8 mouse cellular contexts compared by ENCODE assay signal in the genomic region with DNA sequence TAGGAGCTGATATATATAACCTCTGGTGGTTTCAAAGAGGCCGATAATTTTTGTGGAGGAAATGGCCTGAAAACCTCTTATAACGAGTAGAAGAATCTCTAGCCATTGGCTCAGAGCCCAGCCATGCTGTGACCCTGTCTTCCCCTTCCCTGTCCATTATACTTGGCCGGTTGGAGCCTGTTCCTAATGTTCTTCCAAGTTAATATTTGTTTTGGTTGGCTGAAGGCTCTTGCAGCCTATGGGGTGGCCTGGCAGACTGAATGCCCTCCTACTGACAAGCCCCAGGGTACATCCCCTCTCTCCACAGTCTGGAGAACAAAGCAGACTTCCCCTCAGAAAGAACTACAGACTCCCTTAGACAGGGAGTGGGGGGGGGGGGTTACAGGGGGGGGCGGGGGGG.
DNase-seq lines count a peak whose midpoint lies in the region; ATAC-seq and TF ChIP-seq lines count a peak whose summit lies in the region.

No protein-coding gene starts in this region.

- peak; percentile 71 for DNase-seq in retina, postnatal 1 day
- DNase-seq in retina, embryonic 14.5 days (ENCODE audit: low spot score): no peak
- no peak for DNase-seq in liver, embryonic 14.5 days (ENCODE audit: low read depth in 3 of 3, low spot score in 3 of 3)
- no peak for DNase-seq in left cerebral cortex, adult 11 months (ENCODE audit: low spot score)
- no peak for DNase-seq in yolk sac, embryonic 10.5 days (ENCODE audit: low spot score)

- 26% methylated on average over 3 of the region's 4 CpGs for WGBS in forebrain, embryonic 13.5 days
- 18% methylated on average over 3 of the region's 4 CpGs for WGBS in hindbrain, embryonic 16.5 days
- 35% methylated on average over 4 of the region's 4 CpGs for WGBS in liver, embryonic 14.5 days (ENCODE audit: insufficient replicate concordance)

- no peak for TF ChIP-seq CTCF in liver, embryonic 14.5 days (IDR thresholded peaks at IDR 0.05; ENCODE audit: low read depth)

- H3K27ac ChIP-seq in forebrain, embryonic 13.5 days: no peak overlapping the region
- H3K27ac ChIP-seq in hindbrain, embryonic 16.5 days (ENCODE audit: low read depth, low read length): no peak overlapping the region
- no peak overlapping the region for H3K27ac ChIP-seq in liver, embryonic 14.5 days

- H3K9me3 ChIP-seq in forebrain, embryonic 13.5 days (replicated peaks): no peaks in the 10 kb centered on the region
- H3K9me3 ChIP-seq in hindbrain, embryonic 16.5 days (ENCODE audit: control insufficient read depth, low read length): no peaks in the 10 kb centered on the region
- no peaks in the 10 kb centered on the region for H3K9me3 ChIP-seq in liver, embryonic 14.5 days (ENCODE audit: control insufficient read depth, low read length)

- no peaks in the 10 kb centered on the region for H3K36me3 ChIP-seq in forebrain, embryonic 13.5 days (ENCODE audit: poor library complexity, severe bottlenecking)
- H3K36me3 ChIP-seq in hindbrain, embryonic 16.5 days (ENCODE audit: control insufficient read depth, insufficient read depth, low read length): no peaks in the 10 kb centered on the region
- H3K36me3 ChIP-seq in liver, embryonic 14.5 days (replicated peaks; ENCODE audit: control insufficient read depth, insufficient read depth, low read depth): no peaks in the 10 kb centered on the region

- ATAC-seq in forebrain, embryonic 13.5 days: peak; percentile 45; the same call in 1 of the 2 replicates
- peak; percentile 89 for ATAC-seq in hindbrain, embryonic 16.5 days
- ATAC-seq in liver, embryonic 14.5 days (ENCODE audit: insufficient read depth): 0 out of 2 replicates have a peak, but pooled peaks have one; percentile 13
- ATAC-seq in frontal cortex, adult (ENCODE audit: low TSS enrichment): no peak

- no peak overlapping the region for H3K9ac ChIP-seq in forebrain, embryonic 13.5 days
- H3K9ac ChIP-seq in hindbrain, embryonic 16.5 days (ENCODE audit: low read depth, low read length): no peak overlapping the region
- H3K9ac ChIP-seq in liver, embryonic 14.5 days (replicated peaks): no peak overlapping the region

- H3K4me2 ChIP-seq in forebrain, embryonic 13.5 days: no peak overlapping the region
- H3K4me2 ChIP-seq in hindbrain, embryonic 16.5 days (ENCODE audit: low read length): no peak overlapping the region
- H3K4me2 ChIP-seq in liver, embryonic 14.5 days (ENCODE audit: low read depth): no peak overlapping the region

- H3K4me1 ChIP-seq in forebrain, embryonic 13.5 days: no peaks in the 10 kb centered on the region; the same call in 1 of the 2 replicates
- no peaks in the 10 kb centered on the region for H3K4me1 ChIP-seq in hindbrain, embryonic 16.5 days (ENCODE audit: control insufficient read depth, insufficient read depth, low read depth, low read length)
- 0 out of 4 replicates have a peak, but pooled peaks cover 0 to 3% of the 10 kb centered on the region in 2 experiments for H3K4me1 ChIP-seq in liver, embryonic 14.5 days (replicated peaks; ENCODE audit: control insufficient read depth in 2 of 2, insufficient read depth in 2 of 2, low read length in 1 of 2)

- TF ChIP-seq EP300 in liver, embryonic 14.5 days (IDR thresholded peaks at IDR 0.05; ENCODE audit: low read depth): no peak

- H3K4me3 ChIP-seq in forebrain, embryonic 13.5 days: no peak overlapping the region
- H3K4me3 ChIP-seq in hindbrain, embryonic 16.5 days (ENCODE audit: low read length): no peak overlapping the region
- H3K4me3 ChIP-seq in liver, embryonic 14.5 days (ENCODE audit: insufficient read depth in 1 of 2, low read depth in 2 of 2, low read length in 2 of 2): no peak overlapping the region

- no peaks in the 10 kb centered on the region for H3K27me3 ChIP-seq in forebrain, embryonic 13.5 days
- no peaks in the 10 kb centered on the region for H3K27me3 ChIP-seq in hindbrain, embryonic 16.5 days (replicated peaks; ENCODE audit: control insufficient read depth, insufficient read depth, low read length)
- no peaks in the 10 kb centered on the region for H3K27me3 ChIP-seq in liver, embryonic 14.5 days (ENCODE audit: control insufficient read depth, insufficient read depth, low read length)
